22 mouse cellular contexts compared by ENCODE assay signal in the genomic region with DNA sequence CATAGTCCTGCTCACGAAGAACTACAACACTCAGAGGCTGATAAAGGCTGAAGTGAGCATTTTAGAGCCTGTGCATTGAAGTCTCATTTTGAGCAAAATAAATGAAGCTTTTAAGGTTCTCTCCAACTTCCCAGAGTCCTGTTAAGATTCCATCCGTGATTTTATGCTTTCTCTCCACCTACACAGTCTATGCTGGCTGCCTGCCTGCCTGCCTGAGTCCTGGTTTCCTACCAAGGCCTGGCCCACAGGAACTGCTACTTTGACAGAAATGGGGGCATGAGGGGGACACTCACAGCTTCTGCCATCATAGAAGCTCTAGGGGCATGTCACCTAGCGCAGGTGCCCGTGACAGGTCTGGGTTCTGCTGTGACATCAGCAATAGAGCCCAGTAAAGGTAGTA.
DNase-seq lines count a peak whose midpoint lies in the region; ATAC-seq lines count a peak whose summit lies in the region.
"Had no signal": no experiment of that assay in that cellular context is flagged by ENCODE, and none has a peak within 500 bp of the region (broad histone marks: within the 10 kb centered on the region; RNA-seq: fewer than 3 reads in every experiment).

No protein-coding gene starts in this region.

- no peak overlapping the region for H3K4me2 ChIP-seq in heart, embryonic 12.5 days
- H3K4me2 ChIP-seq: embryonic facial prominence, embryonic 15.5 days; heart, embryonic 11.5 days; liver, embryonic 13.5 days; midbrain, embryonic 13.5 days had no signal

- intact Hi-C loops in left cerebral cortex, postnatal 4 days (cut with DNase I) = no loop called here
- intact Hi-C loops in left cerebral cortex, postnatal 36 days (cut with DNase I) = no loop called here

- WGBS in heart, embryonic 12.5 days = 68% methylated on average over 4 of the region's 4 CpGs

- H3K27ac ChIP-seq in heart, embryonic 12.5 days (ENCODE audit: poor library complexity, severe bottlenecking) = no peak overlapping the region
- H3K27ac ChIP-seq: embryonic facial prominence, embryonic 15.5 days; liver, embryonic 13.5 days; midbrain, embryonic 13.5 days had no signal

- no peaks in the 10 kb centered on the region for H3K9me3 ChIP-seq in heart, embryonic 12.5 days (replicated peaks)
- H3K9me3 ChIP-seq: embryonic facial prominence, embryonic 15.5 days; liver, embryonic 13.5 days; megakaryocyte, embryonic 14.5 days; midbrain, embryonic 13.5 days had no signal

- peak; percentile 41 to 71 for DNase-seq in frontal cortex, adult 2 months (ENCODE audit: extremely low spot score in 1 of 2, low spot score in 1 of 2)
- DNase-seq in frontal cortex, postnatal 25 days (ENCODE audit: low spot score in 2 of 2) = no peak
- DNase-seq in left cerebral cortex, adult 18-20 months (ENCODE audit: low spot score in 2 of 2) = peak; percentile 52 to 61
- DNase-seq in left cerebral cortex, postnatal 4 days = no peak
- DNase-seq in left cerebral cortex, postnatal 36 days (ENCODE audit: low spot score in 2 of 2) = peak; percentile 47 to 57
- DNase-seq in telencephalon, adult 2 months (ENCODE audit: low read depth, low spot score) = peak; percentile 83
- no peak for DNase-seq in ovary, postnatal 10 days (ENCODE audit: low spot score)
- DNase-seq: adrenal gland, postnatal 25 days; cerebellum, adult 9-10 months; gastrocnemius, postnatal 10 days; heart, postnatal 10 days; kidney, adult 18-20 months; kidney, postnatal 4 days; liver, embryonic 13.5 days; lung, adult 2 months had no signal

- no peaks in the 10 kb centered on the region for H3K36me3 ChIP-seq in heart, embryonic 12.5 days
- H3K36me3 ChIP-seq: embryonic facial prominence, embryonic 15.5 days; liver, embryonic 13.5 days; midbrain, embryonic 13.5 days had no signal

- no peak overlapping the region for H3K4me3 ChIP-seq in heart, embryonic 12.5 days
- H3K4me3 ChIP-seq: embryonic facial prominence, embryonic 15.5 days; liver, embryonic 13.5 days; megakaryocyte, embryonic 14.5 days; midbrain, embryonic 13.5 days had no signal

- no peak for ATAC-seq in heart, embryonic 12.5 days (ENCODE audit: insufficient number of reproducible peaks, low FRiP score)
- ATAC-seq: CD4-positive, CD25-positive, alpha-beta regulatory T cell, adult 4 months; forebrain, embryonic 16.5 days; midbrain, embryonic 13.5 days had no signal

- H3K4me1 ChIP-seq in heart, embryonic 12.5 days (replicated peaks) = peaks cover 16% of the 10 kb centered on the region
- H3K4me1 ChIP-seq: liver, embryonic 13.5 days; megakaryocyte, embryonic 14.5 days had no signal

- no peak overlapping the region for H3K9ac ChIP-seq in heart, embryonic 12.5 days
- H3K9ac ChIP-seq: embryonic facial prominence, embryonic 15.5 days; liver, embryonic 13.5 days; midbrain, embryonic 13.5 days had no signal

- H3K27me3 ChIP-seq in heart, embryonic 12.5 days (replicated peaks) = no peaks in the 10 kb centered on the region
- H3K27me3 ChIP-seq: liver, embryonic 13.5 days; megakaryocyte, embryonic 14.5 days had no signal

Comparison
In these comparisons a context has a peak if more than half of its experiments do, and no peak if none do; other contexts are left out.
1. DNase-seq: peak in frontal cortex, adult 2 months (2 of 2), left cerebral cortex, adult 18-20 months (2 of 2), left cerebral cortex, postnatal 36 days (2 of 2) and telencephalon, adult 2 months (single experiment); none in frontal cortex, postnatal 25 days (0 of 2), left cerebral cortex, postnatal 4 days (single experiment) and ovary, postnatal 10 days (single experiment).